Mouse (Mus musculus) neutrophil, adult 59 days (primary cell): ENCODE results near the gene Cyp11a1. TPM values are rescaled to one million over a fixed set of nuclear protein-coding genes. Genes with fewer than 3 reads are reported as not detected.

Experiments used
- total RNA-seq, 2 experiments: library from RNA; stranded (reverse); gene quantifications; 1 replicate in 1 of 2; 2 replicates in 1 of 2; pipeline ENCODE4 v1.2.4; 2023

Gene Cyp11a1
- 1 to 10 TPM; 2.5 to 2.7 TPM for total RNA-seq

DNA sequence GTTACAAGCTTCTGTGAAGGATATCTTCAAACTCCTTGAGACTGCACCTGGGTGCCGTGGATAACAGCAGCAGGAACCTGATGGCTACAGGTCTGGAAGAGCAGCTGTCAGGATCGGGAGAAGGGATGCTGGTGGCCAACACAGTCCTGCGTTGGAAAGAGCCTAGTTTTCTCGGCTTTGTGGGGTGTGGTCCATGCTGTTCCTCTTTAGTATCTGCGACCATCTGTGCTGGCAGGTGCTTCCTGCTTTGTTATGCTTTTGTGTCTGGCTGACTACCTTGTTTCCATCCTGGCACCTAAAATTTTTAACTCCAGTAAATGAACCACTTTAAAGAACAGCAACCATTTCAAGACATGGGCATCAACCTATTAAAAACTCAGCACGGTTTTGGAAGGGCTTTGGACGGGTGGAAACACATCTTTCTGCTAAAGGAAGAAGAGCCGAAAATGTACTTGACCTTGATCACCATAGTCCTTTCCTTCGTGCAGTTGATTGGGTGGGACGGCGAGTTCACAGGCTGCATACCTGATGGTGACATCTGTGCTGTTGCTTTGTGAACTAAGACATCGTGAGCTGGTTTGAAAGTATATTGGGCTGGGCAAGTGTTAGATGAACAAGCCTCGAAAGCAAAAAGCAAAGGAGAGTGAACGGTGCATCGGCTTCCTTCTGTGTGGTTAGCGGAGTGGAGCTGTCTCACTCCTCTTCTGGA, at the start of gene Cyp11a1:
Gene Cyp11a1, plus strand, starts transcription at position 659 of the 709 bp plus-strand sequence.

DNA sequence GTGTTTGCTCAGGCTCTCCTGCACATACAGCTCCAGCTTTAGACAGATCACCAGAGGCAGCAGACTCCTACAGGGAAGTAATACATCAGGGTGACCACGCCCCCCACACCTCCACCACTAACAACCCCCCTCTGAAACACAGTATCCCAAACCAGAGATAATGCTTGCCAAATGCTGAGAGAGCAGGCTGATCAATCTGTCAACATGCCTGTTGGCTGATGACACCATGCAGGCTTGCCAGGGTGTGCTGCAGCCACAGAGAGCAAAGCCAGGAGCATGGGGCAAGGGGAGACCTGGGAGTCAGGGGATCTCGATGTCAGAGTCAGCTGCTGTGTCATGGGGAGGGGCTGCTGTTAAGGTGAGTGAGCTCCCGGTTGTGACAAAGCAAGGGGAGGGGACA, 57.3 kb downstream of the Cyp11a1 start, which contains the start of gene Stra6:
Gene Stra6, plus strand, starts transcription at position 258 of the 400 bp plus-strand sequence.

Other genes starting within 250 kb of the Cyp11a1 start
- gene Clk3, start 240.6 kb upstream of the Cyp11a1 start, total RNA-seq: 100 to 1,000 TPM; 160 to 171 TPM
- gene Arid3b, start 169.6 kb upstream of the Cyp11a1 start, total RNA-seq: 10 to 100 TPM; 34.3 to 39.4 TPM
- gene Ubl7, start 95.4 kb upstream of the Cyp11a1 start, total RNA-seq: 10 to 100 TPM; 59.8 to 64.3 TPM
- gene Sema7a, start 66.3 kb upstream of the Cyp11a1 start, total RNA-seq: 10 to 100 TPM; 27.3 to 29.8 TPM
- not detected for gene Stra6, start 57.4 kb downstream of the Cyp11a1 start, total RNA-seq
- gene Ccdc33, start 112.4 kb downstream of the Cyp11a1 start, total RNA-seq: not detected
- under 1 TPM in 1 of 2 experiments, not detected in 1; 0.35 TPM for gene Islr, start 197.9 kb downstream of the Cyp11a1 start, total RNA-seq
- gene Islr2, start 197.9 kb downstream of the Cyp11a1 start, total RNA-seq: under 1 TPM in 1 of 2 experiments, not detected in 1; 0.09 TPM
- 10 to 100 TPM; 30.5 to 31.7 TPM for gene Pml, start 243.4 kb downstream of the Cyp11a1 start, total RNA-seq
- 10 to 100 TPM; 12.0 to 13.3 TPM for gene Stoml1, start 246.8 kb downstream of the Cyp11a1 start, total RNA-seq